Mouse (Mus musculus) brown adipose tissue, adult 24 weeks (tissue): ENCODE measurements around the gene Ssh3. TPM values are rescaled to one million over a fixed set of nuclear protein-coding genes. Genes with fewer than 3 reads are reported as not detected.

Source experiments
- H3K27ac ChIP-seq: fragments of 200-500 bp; replicated peaks from 2 replicates; pipeline ENCODE4 v1.5.1; 2012; ENCODE audit warnings: low read depth, mild to moderate bottlenecking, low read length
- H3K4me1 ChIP-seq: fragments of 200-500 bp; 2 replicates; pipeline ENCODE4 v1.6.1; 2012; ENCODE audit warnings: low read length, mixed read lengths; ENCODE audit not compliant: control insufficient read depth, insufficient read depth, insufficient read length
- H3K4me3 ChIP-seq: fragments of 200-500 bp; 2 replicates; pipeline ENCODE4 v1.5.1; 2012; ENCODE audit warnings: low read depth, mild to moderate bottlenecking, low read length, moderate library complexity; ENCODE audit not compliant: insufficient read depth
- polyA plus RNA-seq: library from polyadenylated mRNA; stranded (reverse); fragments of >200 nt; gene quantifications from 2 replicates; pipeline ENCODE4 v1.2.4, GENCODE M21; 2012; ENCODE audit not compliant: missing spikeins, insufficient read depth, insufficient read length

Gene Ssh3
- polyA plus RNA-seq, 1 experiment = 3.3 TPM

- Histone ChIP-seq H3K4me3 (no peak overlapping the region), H3K4me1 (peaks cover 83% of the 10 kb centered on the region), H3K27ac (peak overlapping the region; percentile 65)
Measured at GRCm38 (mm10) chr19:4300271-4300704, 31.3 kb upstream of the Ssh3 start.

DNA sequence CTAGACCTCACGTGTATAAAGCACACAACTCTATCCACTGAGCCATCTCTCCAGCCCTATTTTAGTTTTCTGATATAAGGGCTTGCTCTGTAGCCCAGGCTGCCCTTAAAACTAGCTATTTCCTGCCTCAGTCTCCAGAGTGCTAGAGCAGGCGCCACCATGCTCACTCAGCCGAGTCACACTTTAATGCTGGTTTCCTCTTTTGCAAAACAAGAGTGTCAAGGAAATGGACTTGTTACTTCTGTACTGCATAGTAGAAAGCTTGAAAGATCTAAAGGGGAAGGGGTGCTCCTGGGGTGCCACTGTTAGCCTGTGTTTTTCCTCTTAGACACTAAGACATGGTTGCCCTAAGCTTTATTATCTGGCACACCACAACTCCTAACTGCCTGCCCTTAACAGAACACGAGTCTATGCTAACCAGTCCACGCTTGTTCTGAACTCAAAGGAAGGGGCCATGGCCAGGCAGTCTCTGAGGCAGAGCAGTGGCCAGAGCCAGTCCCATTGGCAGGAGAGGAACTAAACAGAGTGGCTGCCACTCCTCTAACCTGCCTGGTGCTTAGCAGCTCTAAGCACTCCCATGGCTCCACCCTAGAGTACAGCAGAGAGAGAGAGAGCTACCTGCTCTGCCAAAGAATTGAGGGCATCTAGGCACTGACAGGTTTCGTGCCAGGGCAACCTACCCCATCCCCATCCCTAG, 30.7 kb upstream of the Ssh3 start:
- peak overlapping the region; percentile 65 for H3K27ac ChIP-seq
- H3K4me1 ChIP-seq = peaks cover 86% of the 10 kb centered on the region
- H3K4me3 ChIP-seq = no peak overlapping the region

- peaks cover 82% of the 10 kb centered on the region for H3K4me1 ChIP-seq
Measured at GRCm38 (mm10) chr19:4299126-4299525, 30.1 kb upstream of the Ssh3 start.

DNA sequence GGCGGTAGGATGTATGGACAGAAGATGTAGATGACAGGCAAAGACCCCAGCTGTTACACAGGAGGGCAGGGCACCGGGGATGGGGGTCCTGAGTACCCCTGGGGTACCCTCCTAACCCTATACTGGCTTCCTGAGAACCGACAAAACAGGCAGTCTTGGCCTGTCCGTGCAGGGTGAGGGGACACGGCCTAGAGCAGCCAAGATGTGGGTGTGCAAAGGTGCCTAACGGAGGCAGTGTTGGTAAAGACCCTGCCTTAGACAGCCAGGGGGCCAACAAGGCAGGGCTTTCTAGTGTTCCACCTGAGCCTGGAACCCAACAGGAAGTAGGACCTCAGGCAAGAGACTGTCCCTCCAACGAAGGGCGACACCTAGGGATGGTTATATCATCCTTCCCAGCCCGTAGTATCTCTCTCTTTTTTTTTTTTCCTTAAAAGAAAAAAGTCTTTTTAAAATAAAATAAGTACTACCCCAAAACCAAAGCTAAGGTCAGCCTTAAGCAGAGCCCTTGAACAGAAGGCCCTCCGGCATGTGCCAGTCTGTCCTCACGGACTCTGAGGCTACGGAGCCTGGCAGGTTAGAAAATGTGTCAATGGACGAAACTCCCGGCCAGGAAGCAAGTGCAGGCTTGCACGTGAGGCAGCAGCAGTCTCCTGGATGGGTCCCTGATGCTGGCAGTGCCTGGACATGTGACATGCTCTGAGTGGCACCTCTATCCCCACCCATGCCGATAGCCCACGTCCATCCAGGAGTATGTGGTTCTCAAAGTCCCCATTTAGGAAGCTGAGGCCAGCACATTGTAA, 29.5 kb upstream of the Ssh3 start:
- Histone ChIP-seq H3K27ac (0 out of 2 replicates have a peak overlapping the region, but pooled peaks have one; percentile 15), H3K4me1 (peaks cover 83% of the 10 kb centered on the region), H3K4me3 (no peak overlapping the region)

More at GRCm38 (mm10) chr19:4299126-4299525, 30.1 kb upstream of the Ssh3 start:
- Histone ChIP-seq H3K4me3 (no peak overlapping the region), H3K27ac (peak overlapping the region; percentile 65; the same call in 1 of the 2 replicates)

GRCm38 (mm10) chr19:4297851-4298250, 28.9 kb upstream of the Ssh3 start:
- Histone ChIP-seq H3K27ac (0 out of 2 replicates have a peak overlapping the region, but pooled peaks have one; percentile 10), H3K4me3 (no peak overlapping the region), H3K4me1 (peaks cover 77% of the 10 kb centered on the region)

DNA sequence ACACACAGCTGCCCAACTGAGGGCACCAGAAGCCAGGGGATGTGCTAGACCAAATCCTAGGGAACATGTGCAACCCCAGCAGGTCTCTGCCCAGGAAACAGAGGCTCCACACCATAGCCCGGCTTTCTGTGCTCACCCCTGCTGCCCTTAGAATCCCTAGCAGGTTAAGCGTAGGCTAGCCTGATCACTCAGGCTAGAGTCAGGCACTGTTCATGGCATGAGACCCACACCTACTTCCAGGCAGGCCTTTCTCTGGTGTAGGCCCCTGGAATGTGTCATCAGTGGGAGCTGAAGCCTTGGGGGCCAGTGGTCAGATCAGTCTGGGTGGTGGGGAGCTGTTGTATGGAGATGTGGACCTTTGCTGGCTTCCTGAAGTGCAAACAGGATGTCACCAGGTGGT, 27.6 kb upstream of the Ssh3 start:
- Histone ChIP-seq H3K4me3 (no peak overlapping the region), H3K4me1 (peaks cover 68% of the 10 kb centered on the region), H3K27ac (0 out of 2 replicates have a peak overlapping the region, but pooled peaks have one; percentile 1)

- Histone ChIP-seq H3K4me3 (no peak overlapping the region), H3K4me1 (peaks cover 56% of the 10 kb centered on the region), H3K27ac (peak overlapping the region; percentile 23; the same call in 1 of the 2 replicates)
Measured at GRCm38 (mm10) chr19:4295391-4295790, 26.4 kb upstream of the Ssh3 start.

GRCm38 (mm10) chr19:4294381-4295097, 25.6 kb upstream of the Ssh3 start:
- Histone ChIP-seq H3K4me1 (peaks cover 48% of the 10 kb centered on the region), H3K27ac (peak overlapping the region; percentile 72), H3K4me3 (peak overlapping the region; percentile 11; the same call in 1 of the 2 replicates)

- H3K4me3 ChIP-seq = no peak overlapping the region
- H3K27ac ChIP-seq = no peak overlapping the region
- H3K4me1 ChIP-seq = peaks cover 18% of the 10 kb centered on the region
Measured at GRCm38 (mm10) chr19:4291161-4291560, 22.2 kb upstream of the Ssh3 start.

- Histone ChIP-seq H3K27ac (no peak overlapping the region), H3K4me1 (peaks cover 17% of the 10 kb centered on the region), H3K4me3 (no peak overlapping the region)
Measured at GRCm38 (mm10) chr19:4290749-4291148, 21.8 kb upstream of the Ssh3 start.

GRCm38 (mm10) chr19:4283653-4284052, 14.7 kb upstream of the Ssh3 start:
- Histone ChIP-seq H3K4me1 (no peaks in the 10 kb centered on the region), H3K27ac (0 out of 2 replicates have a peak overlapping the region, but pooled peaks have one; percentile 15), H3K4me3 (no peak overlapping the region; the same call in 1 of the 2 replicates)

DNA sequence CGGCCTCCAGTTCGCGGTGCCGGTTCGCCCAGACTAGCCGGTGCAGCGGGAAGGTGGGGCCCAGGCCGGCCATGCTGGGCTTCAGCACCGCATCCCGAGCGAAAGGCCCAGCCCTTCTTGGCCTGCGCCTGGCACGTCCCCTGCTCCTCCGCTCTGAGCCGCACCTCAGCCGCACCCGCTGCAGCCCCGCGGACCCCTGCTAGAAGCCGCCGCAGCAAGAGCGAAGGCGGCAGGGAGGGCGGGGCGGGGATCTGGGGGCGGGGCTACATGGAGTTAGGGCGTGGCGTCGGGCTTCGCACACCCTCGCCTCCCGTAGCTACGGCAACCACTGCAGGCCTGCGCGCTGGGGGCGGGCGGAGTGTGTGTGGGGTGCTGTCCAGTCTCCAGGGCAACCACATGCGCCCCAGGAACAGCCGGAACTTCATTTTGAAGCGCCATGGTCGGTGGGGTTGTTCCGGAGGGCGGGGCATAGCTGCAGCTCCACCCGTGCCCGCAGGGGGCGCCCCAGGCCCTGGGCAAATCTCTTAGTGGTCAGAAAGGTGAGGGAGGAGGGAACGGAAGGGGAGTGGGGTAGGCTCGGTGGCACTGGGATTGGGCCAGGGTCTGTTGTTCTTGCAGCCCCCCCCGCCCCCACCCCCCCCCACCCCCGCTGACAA, 14.0 kb upstream of the Ssh3 start, which contains the start of gene Ankrd13d:
Ankrd13d (minus strand) TSS at position 240 of the 656 bp plus-strand sequence.
- peak within 1 kb of the TSS; percentile 80 for H3K4me3 ChIP-seq
- no peaks in the 10 kb centered on the region for H3K4me1 ChIP-seq
- H3K27ac ChIP-seq = 0 out of 2 replicates have a peak within 1 kb of the TSS, but pooled peaks have one; percentile 15

DNA sequence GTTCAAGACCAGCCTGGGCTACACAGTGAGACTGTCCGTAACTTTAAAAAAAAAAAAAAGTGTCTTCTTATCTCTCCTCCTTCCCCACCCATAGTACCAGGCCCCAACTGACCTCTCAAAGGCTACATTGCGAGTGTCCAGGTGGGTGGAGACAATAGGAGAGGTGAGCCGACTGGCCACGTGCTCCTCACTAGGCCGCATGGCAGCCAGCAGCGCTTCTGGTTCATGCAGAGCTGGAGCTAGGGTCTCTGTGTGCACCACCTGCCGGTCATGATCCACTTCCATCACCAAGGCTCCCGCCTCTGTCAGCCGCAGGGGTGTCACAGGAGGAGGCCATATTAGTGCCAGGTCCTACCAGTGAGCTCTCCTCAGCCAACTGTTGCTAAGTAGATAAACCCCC, 11.4 kb upstream of the Ssh3 start:
- H3K27ac ChIP-seq = no peak overlapping the region
- H3K4me1 ChIP-seq = no peaks in the 10 kb centered on the region
- H3K4me3 ChIP-seq = no peak overlapping the region

GRCm38 (mm10) chr19:4279487-4279886, 10.5 kb upstream of the Ssh3 start:
- Histone ChIP-seq H3K27ac (no peak overlapping the region), H3K4me1 (no peaks in the 10 kb centered on the region), H3K4me3 (no peak overlapping the region)
